In the genomic region with DNA sequence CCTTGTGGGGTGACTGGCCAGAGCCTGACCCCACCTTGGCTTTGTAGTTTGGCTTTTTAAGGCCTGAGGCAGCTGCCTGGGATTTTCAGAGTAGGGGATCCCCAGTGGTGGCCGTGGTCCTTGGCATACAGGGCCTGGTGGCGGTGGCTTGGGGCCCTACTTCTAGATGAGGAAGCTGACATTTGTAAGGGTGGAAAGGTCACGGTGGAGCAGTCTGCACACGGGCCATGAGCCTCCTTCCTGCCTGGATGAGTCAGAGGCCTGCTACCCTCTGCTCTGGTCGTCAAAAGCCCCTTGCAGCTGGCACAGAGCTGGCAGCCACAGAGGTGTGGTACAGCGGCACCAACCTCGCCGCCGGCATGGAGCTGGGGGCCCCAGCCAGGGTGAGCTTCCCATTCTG, we compare ENCODE assay signal across 9 mouse cellular contexts. TPM values are rescaled to one million over a fixed set of nuclear protein-coding genes. Genes with fewer than 3 reads are reported as not detected.
DNase-seq lines count a peak whose midpoint lies in the region; ATAC-seq and TF ChIP-seq lines count a peak whose summit lies in the region.
"Had no signal": no experiment of that assay in that cellular context is flagged by ENCODE, and none has a peak within 500 bp of the region (broad histone marks: within the 10 kb centered on the region; RNA-seq: fewer than 3 reads in every experiment).

No protein-coding gene starts in this region.

- H3K4me1 ChIP-seq in hindbrain, embryonic 14.5 days (replicated peaks; ENCODE audit: control insufficient read depth, insufficient read depth, low read length) = peaks cover 9% of the 10 kb centered on the region

- no peak for ATAC-seq in hindbrain, embryonic 14.5 days (ENCODE audit: low FRiP score)

- H3K4me2 ChIP-seq in hindbrain, embryonic 14.5 days (replicated peaks) = no peak overlapping the region

- H3K36me3 ChIP-seq in hindbrain, embryonic 14.5 days (replicated peaks; ENCODE audit: control insufficient read depth, insufficient read depth) = peaks cover 35% of the 10 kb centered on the region

- peak overlapping the region; percentile 18; the same call in 1 of the 2 replicates for H3K27ac ChIP-seq in layer of hippocampus, adult 2 months
- H3K27ac ChIP-seq in hindbrain, embryonic 14.5 days = peak overlapping the region; percentile 32; the same call in 1 of the 2 replicates

- no peak overlapping the region for H3K4me3 ChIP-seq in layer of hippocampus, adult 2 months
- no peak overlapping the region for H3K4me3 ChIP-seq in hindbrain, embryonic 14.5 days (replicated peaks; ENCODE audit: low read length)

- no peak for TF ChIP-seq CTCF in layer of hippocampus, adult 2 months (conservative IDR thresholded peaks at IDR 0.05)

- peaks cover 4% of the 10 kb centered on the region; the same call in 1 of the 2 replicates for H3K27me3 ChIP-seq in hindbrain, embryonic 14.5 days (ENCODE audit: control insufficient read depth, insufficient read depth, low read length)

- H3K9me3 ChIP-seq in hindbrain, embryonic 14.5 days (ENCODE audit: control insufficient read depth, low read length) = no peaks in the 10 kb centered on the region

- WGBS in hindbrain, embryonic 14.5 days = 71% methylated on average over 9 of the region's 9 CpGs

- DNase-seq in layer of hippocampus, adult 2 months (ENCODE audit: low spot score in 2 of 2) = no peak
- DNase-seq in layer of hippocampus, postnatal 36 days = no peak
- DNase-seq in adipocyte (ENCODE audit: low spot score) = peak; percentile 31
- no peak for DNase-seq in hindbrain, embryonic 14.5 days (ENCODE audit: low spot score)
- DNase-seq in monocyte, adult 2 months (ENCODE audit: low read depth in 1 of 2, low spot score in 2 of 2) = peak; percentile 79 to 91
- no peak for DNase-seq in cerebellum, adult 11 months
- no peak for DNase-seq in urinary bladder, postnatal 10 days (ENCODE audit: low spot score)
- DNase-seq in right cerebral cortex, postnatal 4 days = no peak

- no peak overlapping the region for H3K9ac ChIP-seq in hindbrain, embryonic 14.5 days

RNA-seq across cellular contexts. Expression of gene Lfng, which starts 9.6 kb away (rescaled TPM):
- total RNA-seq in layer of hippocampus, adult 2 months (2021) = 10 to 100 TPM; 23.9 to 24.8 TPM
- total RNA-seq in layer of hippocampus, postnatal 36 days (2021) = 10 to 100 TPM; 20.3 to 30.8 TPM
- polyA plus RNA-seq in hindbrain, embryonic 14.5 days (2014; fragmentation: Nextera tagmentation; extraction: Ambion mirVana) = 25.7 and 30.1 TPM in 2 replicates

RNA-seq across cellular contexts. Expression of gene Ttyh3, which starts 32.1 kb away (rescaled TPM):
- 100 to 1,000 TPM; 187 to 201 TPM for total RNA-seq in layer of hippocampus, adult 2 months (2021)
- 100 to 1,000 TPM; 191 to 221 TPM for total RNA-seq in layer of hippocampus, postnatal 36 days (2021)
- polyA plus RNA-seq in hindbrain, embryonic 14.5 days (2014; fragmentation: Nextera tagmentation; extraction: Ambion mirVana) = 95.0 and 98.9 TPM in 2 replicates

RNA-seq across cellular contexts. Expression of gene Grifin, which starts 51.8 kb away (rescaled TPM):
- total RNA-seq in layer of hippocampus, adult 2 months (2021) = not detected
- total RNA-seq in layer of hippocampus, postnatal 36 days (2021) = under 1 TPM in 1 of 2 experiments, not detected in 1; 0.62 TPM
- 0.61 TPM in 1 of 2 replicates, not detected in the other for polyA plus RNA-seq in hindbrain, embryonic 14.5 days (2014; fragmentation: Nextera tagmentation; extraction: Ambion mirVana)
- polyA plus RNA-seq: neural tube, embryonic 11.5 days had no signal

Comparison
In these comparisons a context has a peak if more than half of its experiments do, and no peak if none do; other contexts are left out.
1. DNase-seq: peak in adipocyte (single experiment) and monocyte, adult 2 months (2 of 2); none in layer of hippocampus, adult 2 months (0 of 2), layer of hippocampus, postnatal 36 days (0 of 2), hindbrain, embryonic 14.5 days (single experiment), cerebellum, adult 11 months (single experiment), urinary bladder, postnatal 10 days (single experiment) and right cerebral cortex, postnatal 4 days (single experiment).